Mouse (Mus musculus): ENCODE measurements around the gene Mxra7. TPM values are rescaled to one million over a fixed set of nuclear protein-coding genes. Genes with fewer than 3 reads are reported as not detected.

The Mxra7 gene
- polyA plus RNA-seq, 1 experiment from 2014 or later: 2.5 TPM

- no peak for DNase-seq
These were observed 72.7 kb downstream of the Mxra7 start for GRCm38 (mm10) chr11:116755191-116755590.

GRCm38 (mm10) chr11:116753674-116754470 is 74.0 kb downstream of the Mxra7 start:
- Histone ChIP-seq H3K9ac (no peak overlapping the region), H3K4me3 (replicated peaks) (no peak overlapping the region), H3K36me3 (no peaks in the 10 kb centered on the region), H3K4me2 (no peak overlapping the region), H3K4me1 (replicated peaks) (no peaks in the 10 kb centered on the region), H3K27ac (no peak overlapping the region), H3K27me3 (no peaks in the 10 kb centered on the region), H3K9me3 (replicated peaks) (no peaks in the 10 kb centered on the region)
- 57% methylated on average over 5 of the region's 5 CpGs for WGBS (ENCODE audit: insufficient replicate concordance)
- DNase-seq: no peak
- ATAC-seq (ENCODE audit: low read depth): no peak

More at GRCm38 (mm10) chr11:116755191-116755590, 72.7 kb downstream of the Mxra7 start:
- no peaks in the 10 kb centered on the region for H3K27me3 ChIP-seq
- WGBS (ENCODE audit: insufficient replicate concordance): 64% methylated on average over 4 of the region's 4 CpGs
- no peaks in the 10 kb centered on the region for H3K4me1 ChIP-seq (replicated peaks)
- H3K36me3 ChIP-seq: no peaks in the 10 kb centered on the region
- ATAC-seq (ENCODE audit: low read depth): no peak
- H3K4me2 ChIP-seq: no peak overlapping the region
- no peaks in the 10 kb centered on the region for H3K9me3 ChIP-seq (replicated peaks)
- H3K4me3 ChIP-seq (replicated peaks): no peak overlapping the region
- H3K9ac ChIP-seq: no peak overlapping the region
- no peak overlapping the region for H3K27ac ChIP-seq

Other genes starting within 250 kb of the Mxra7 start
- 17.5 and 22.1 TPM in 2 replicates for gene Ube2o, start 246.6 kb downstream of the Mxra7 start, polyA plus RNA-seq (2015; fragmentation: Nextera tagmentation; extraction: Ambion mirVana)
- gene Aanat, start 241.6 kb downstream of the Mxra7 start, polyA plus RNA-seq (2015; fragmentation: Nextera tagmentation; extraction: Ambion mirVana): not detected in 2 replicates
- gene Rhbdf2, start 201.0 kb downstream of the Mxra7 start, polyA plus RNA-seq (2015; fragmentation: Nextera tagmentation; extraction: Ambion mirVana): 5.8 and 6.6 TPM in 2 replicates
- 0.31 and 0.33 TPM in 2 replicates for gene Prcd, start 174.5 kb downstream of the Mxra7 start, polyA plus RNA-seq (2015; fragmentation: Nextera tagmentation; extraction: Ambion mirVana)
- 0.60 and 0.70 TPM in 2 replicates for gene Cygb, start 173.7 kb downstream of the Mxra7 start, polyA plus RNA-seq (2015; fragmentation: Nextera tagmentation; extraction: Ambion mirVana)
- not detected in 2 replicates for gene St6galnac1, start 52.5 kb downstream of the Mxra7 start, polyA plus RNA-seq (2015; fragmentation: Nextera tagmentation; extraction: Ambion mirVana)
- gene Mettl23, start 15.2 kb upstream of the Mxra7 start, polyA plus RNA-seq (2015; fragmentation: Nextera tagmentation; extraction: Ambion mirVana): 44.2 and 47.0 TPM in 2 replicates
- gene Jmjd6, start 15.4 kb upstream of the Mxra7 start, polyA plus RNA-seq (2015; fragmentation: Nextera tagmentation; extraction: Ambion mirVana): 38.1 and 40.1 TPM in 2 replicates
- 10.4 and 11.8 TPM in 2 replicates for gene Mfsd11, start 24.4 kb upstream of the Mxra7 start, polyA plus RNA-seq (2015; fragmentation: Nextera tagmentation; extraction: Ambion mirVana)
- 543 and 573 TPM in 2 replicates for gene Srsf2, start 25.0 kb upstream of the Mxra7 start, polyA plus RNA-seq (2015; fragmentation: Nextera tagmentation; extraction: Ambion mirVana)
- 0.06 TPM in 1 of 2 replicates, not detected in the other for gene Mgat5b, start 90.8 kb upstream of the Mxra7 start, polyA plus RNA-seq (2015; fragmentation: Nextera tagmentation; extraction: Ambion mirVana)

All from liver, embryonic 13.5 days (tissue).